Comparison of ENCODE assay signal across 16 mouse cellular contexts in genomic region chr5:62764161-62764560, GRCm38 (mm10). TPM values are rescaled to one million over a fixed set of nuclear protein-coding genes. Genes with fewer than 3 reads are reported as not detected.
DNase-seq lines count a peak whose midpoint lies in the region; ATAC-seq and TF ChIP-seq lines count a peak whose summit lies in the region.
"Had no signal": no experiment of that assay in that cellular context is flagged by ENCODE, and none has a peak within 500 bp of the region (broad histone marks: within the 10 kb centered on the region; RNA-seq: fewer than 3 reads in every experiment).

No protein-coding gene starts in this region.

- TF ChIP-seq EP300 in stomach, postnatal 0 days (optimal IDR thresholded peaks at IDR 0.05): no peak

- H3K9ac ChIP-seq in hindbrain, embryonic 11.5 days (ENCODE audit: low read depth, low read length): no peak overlapping the region
- H3K9ac ChIP-seq in hindbrain, embryonic 13.5 days: no peak overlapping the region
- H3K9ac ChIP-seq in neural tube, embryonic 15.5 days (replicated peaks): no peak overlapping the region
- no peak overlapping the region for H3K9ac ChIP-seq in stomach, postnatal 0 days (ENCODE audit: low read length)
- H3K9ac ChIP-seq: limb, embryonic 12.5 days had no signal

- H3K27ac ChIP-seq in hindbrain, embryonic 11.5 days (ENCODE audit: low read depth, low read length): no peak overlapping the region
- H3K27ac ChIP-seq in hindbrain, embryonic 13.5 days: no peak overlapping the region
- H3K27ac ChIP-seq in layer of hippocampus, adult 2 months: peak overlapping the region; percentile 94
- H3K27ac ChIP-seq in neural tube, embryonic 15.5 days (replicated peaks): no peak overlapping the region
- H3K27ac ChIP-seq in stomach, postnatal 0 days (replicated peaks): no peak overlapping the region
- H3K27ac ChIP-seq: forebrain, embryonic 10.5 days; limb, embryonic 12.5 days had no signal

- peak; percentile 1 for DNase-seq in hindbrain, embryonic 11.5 days (ENCODE audit: low spot score)
- DNase-seq in layer of hippocampus, adult 2 months (ENCODE audit: low spot score in 2 of 2): no peak
- no peak for DNase-seq in layer of hippocampus, adult 8-10 months (ENCODE audit: low spot score in 2 of 2)
- DNase-seq in neural tube, embryonic 10.5 days (ENCODE audit: extremely low spot score, low spot score): no peak
- DNase-seq in stomach, postnatal 0 days (ENCODE audit: low spot score): no peak
- DNase-seq: cerebellum, adult 9-11 months; heart, adult 18-20 months had no signal

- no peak for TF ChIP-seq CTCF in layer of hippocampus, adult 2 months (conservative IDR thresholded peaks at IDR 0.05)
- no peak for TF ChIP-seq CTCF in stomach, postnatal 0 days (IDR thresholded peaks at IDR 0.05; ENCODE audit: low read depth)

- no peaks in the 10 kb centered on the region for H3K4me1 ChIP-seq in hindbrain, embryonic 11.5 days (replicated peaks; ENCODE audit: control insufficient read depth, insufficient read depth, low read length)
- peaks cover 10% of the 10 kb centered on the region; the same call in 1 of the 2 replicates for H3K4me1 ChIP-seq in hindbrain, embryonic 13.5 days (replicated peaks)
- H3K4me1 ChIP-seq in neural tube, embryonic 15.5 days: 0 out of 2 replicates have a peak, but pooled peaks cover 8% of the 10 kb centered on the region
- H3K4me1 ChIP-seq in stomach, postnatal 0 days (replicated peaks; ENCODE audit: control insufficient read depth, insufficient read depth): no peaks in the 10 kb centered on the region
- H3K4me1 ChIP-seq: limb, embryonic 12.5 days had no signal

- no peaks in the 10 kb centered on the region for H3K36me3 ChIP-seq in hindbrain, embryonic 11.5 days (ENCODE audit: control insufficient read depth, insufficient read depth, low read length)
- no peaks in the 10 kb centered on the region for H3K36me3 ChIP-seq in hindbrain, embryonic 13.5 days
- no peaks in the 10 kb centered on the region for H3K36me3 ChIP-seq in neural tube, embryonic 15.5 days
- no peaks in the 10 kb centered on the region for H3K36me3 ChIP-seq in stomach, postnatal 0 days (ENCODE audit: control insufficient read depth, insufficient read depth, low read length)
- H3K36me3 ChIP-seq: forebrain, embryonic 10.5 days; limb, embryonic 12.5 days had no signal

- no peak overlapping the region for H3K4me3 ChIP-seq in hindbrain, embryonic 11.5 days (ENCODE audit: low read depth, low read length)
- H3K4me3 ChIP-seq in hindbrain, embryonic 13.5 days: no peak overlapping the region
- peak overlapping the region; percentile 81 for H3K4me3 ChIP-seq in layer of hippocampus, adult 2 months
- no peak overlapping the region for H3K4me3 ChIP-seq in neural tube, embryonic 15.5 days (replicated peaks)
- H3K4me3 ChIP-seq in stomach, postnatal 0 days (ENCODE audit: low read depth, low read length): no peak overlapping the region
- H3K4me3 ChIP-seq: forebrain, embryonic 10.5 days; limb, embryonic 12.5 days had no signal

- no peaks in the 10 kb centered on the region for H3K27me3 ChIP-seq in hindbrain, embryonic 11.5 days (ENCODE audit: control insufficient read depth, insufficient read depth, low read length)
- H3K27me3 ChIP-seq in hindbrain, embryonic 13.5 days: peaks cover 3% of the 10 kb centered on the region; the same call in 1 of the 2 replicates
- no peaks in the 10 kb centered on the region for H3K27me3 ChIP-seq in neural tube, embryonic 15.5 days (replicated peaks)
- no peaks in the 10 kb centered on the region for H3K27me3 ChIP-seq in stomach, postnatal 0 days (ENCODE audit: control insufficient read depth, insufficient read depth, low read length)

- ATAC-seq in hindbrain, embryonic 11.5 days (ENCODE audit: low FRiP score): no peak
- no peak for ATAC-seq in hindbrain, embryonic 13.5 days (ENCODE audit: low FRiP score)
- ATAC-seq in neural tube, embryonic 15.5 days (ENCODE audit: low FRiP score): no peak
- ATAC-seq in stomach, postnatal 0 days (ENCODE audit: low FRiP score, low TSS enrichment): no peak
- no peak for ATAC-seq in megakaryocyte, adult 5-6 weeks (ENCODE audit: poor library complexity, severe bottlenecking)

- 77% methylated on average over 5 of the region's 5 CpGs for WGBS in hindbrain, embryonic 11.5 days
- WGBS in hindbrain, embryonic 13.5 days: 84% methylated on average over 5 of the region's 5 CpGs
- WGBS in neural tube, embryonic 15.5 days: 76% methylated on average over 5 of the region's 5 CpGs
- 49% methylated on average over 5 of the region's 5 CpGs for WGBS in stomach, postnatal 0 days

- no peaks in the 10 kb centered on the region for H3K9me3 ChIP-seq in hindbrain, embryonic 11.5 days (ENCODE audit: control insufficient read depth, low read length)
- no peaks in the 10 kb centered on the region for H3K9me3 ChIP-seq in hindbrain, embryonic 13.5 days
- no peaks in the 10 kb centered on the region for H3K9me3 ChIP-seq in neural tube, embryonic 15.5 days (replicated peaks)
- H3K9me3 ChIP-seq in stomach, postnatal 0 days (ENCODE audit: control insufficient read depth, low read length): no peaks in the 10 kb centered on the region
- H3K9me3 ChIP-seq: forebrain, embryonic 10.5 days; limb, embryonic 12.5 days had no signal

- no peak overlapping the region for H3K4me2 ChIP-seq in hindbrain, embryonic 11.5 days (replicated peaks; ENCODE audit: low read depth, low read length)
- no peak overlapping the region for H3K4me2 ChIP-seq in hindbrain, embryonic 13.5 days
- peak overlapping the region; percentile 91; the same call in 1 of the 2 replicates for H3K4me2 ChIP-seq in neural tube, embryonic 15.5 days
- H3K4me2 ChIP-seq in stomach, postnatal 0 days (replicated peaks; ENCODE audit: low read depth): peak overlapping the region; percentile 77; the same call in 1 of the 2 replicates
- H3K4me2 ChIP-seq: limb, embryonic 12.5 days had no signal

RNA-seq across cellular contexts. Expression of gene Arap2, which starts 1.8 kb away (rescaled TPM):
- 1.3 and 2.2 TPM in 2 replicates for polyA plus RNA-seq in hindbrain, embryonic 11.5 days (2014; fragmentation: Nextera tagmentation; extraction: Ambion mirVana)
- 2.4 and 4.1 TPM in 2 replicates for polyA plus RNA-seq in hindbrain, embryonic 13.5 days (2015; fragmentation: Nextera tagmentation; extraction: Ambion mirVana)
- 10 to 100 TPM; 48.6 to 49.8 TPM for total RNA-seq in layer of hippocampus, adult 2 months (2021)
- 10 to 100 TPM; 58.1 to 69.7 (median 64.1) TPM for total RNA-seq in layer of hippocampus, adult 8-10 months (2022)
- polyA plus RNA-seq in neural tube, embryonic 15.5 days (2015; fragmentation: Nextera tagmentation; extraction: Ambion mirVana): 6.4 and 7.6 TPM in 2 replicates
- polyA plus RNA-seq in stomach, postnatal 0 days (2015; fragmentation: Nextera tagmentation; extraction: Ambion mirVana): 18.5 and 18.7 TPM in 2 replicates
- 6.8 and 11.0 TPM in 2 replicates for total RNA-seq in megakaryocyte, adult 5-6 weeks (2015)
- 7.7 and 10.0 TPM in 2 replicates for total RNA-seq in megakaryocyte, adult 5-6 weeks (2017)

RNA-seq across cellular contexts. Expression of gene Dthd1, which starts 49.5 kb away (rescaled TPM):
- polyA plus RNA-seq in hindbrain, embryonic 11.5 days (2014; fragmentation: Nextera tagmentation; extraction: Ambion mirVana): not detected in 2 replicates
- not detected in 2 replicates for polyA plus RNA-seq in hindbrain, embryonic 13.5 days (2015; fragmentation: Nextera tagmentation; extraction: Ambion mirVana)
- under 1 TPM in 1 of 2 experiments, not detected in 1; 0.15 TPM for total RNA-seq in layer of hippocampus, adult 2 months (2021)
- under 1 TPM in 3 of 4 experiments, not detected in 1; 0.12 to 0.40 (median 0.31) TPM for total RNA-seq in layer of hippocampus, adult 8-10 months (2022)
- not detected in 2 replicates for polyA plus RNA-seq in neural tube, embryonic 15.5 days (2015; fragmentation: Nextera tagmentation; extraction: Ambion mirVana)
- polyA plus RNA-seq in stomach, postnatal 0 days (2015; fragmentation: Nextera tagmentation; extraction: Ambion mirVana): 0.05 and 0.07 TPM in 2 replicates
- total RNA-seq in megakaryocyte, adult 5-6 weeks (2015): not detected in 2 replicates
- not detected in 2 replicates for total RNA-seq in megakaryocyte, adult 5-6 weeks (2017)
- total RNA-seq: megakaryocyte-erythroid progenitor cell, adult 5-6 weeks had no signal
- polyA plus RNA-seq: brain, embryonic 14.5 days; embryonic facial prominence, embryonic 11.5 days; forebrain, embryonic 10.5 days; intestine, embryonic 14.5 days; limb, embryonic 12.5 days had no signal

Comparison
In these comparisons a context has a peak if more than half of its experiments do, and no peak if none do; other contexts are left out.
1. H3K4me2 ChIP-seq: peak in neural tube, embryonic 15.5 days (single experiment) and stomach, postnatal 0 days (single experiment); none in hindbrain, embryonic 11.5 days (single experiment) and hindbrain, embryonic 13.5 days (single experiment).